ENCODE assay signal across 12 mouse cellular contexts in genomic region chr17:45244870-45245269, GRCm38 (mm10).
DNase-seq lines count a peak whose midpoint lies in the region; ATAC-seq and TF ChIP-seq lines count a peak whose summit lies in the region.
"Had no signal": no experiment of that assay in that cellular context is flagged by ENCODE, and none has a peak within 500 bp of the region (broad histone marks: within the 10 kb centered on the region; RNA-seq: fewer than 3 reads in every experiment).

No protein-coding gene starts in this region.

- H3K4me2 ChIP-seq in limb, embryonic 12.5 days: no peak overlapping the region
- H3K4me2 ChIP-seq: hindbrain, embryonic 12.5 days had no signal

- H3K27ac ChIP-seq in limb, embryonic 12.5 days: no peak overlapping the region
- H3K27ac ChIP-seq in limb, embryonic 10.5 days: no peak overlapping the region
- H3K27ac ChIP-seq in thymus, adult 2 months (ENCODE audit: control insufficient read depth, insufficient read depth, low read length): no peak overlapping the region
- H3K27ac ChIP-seq: hindbrain, embryonic 12.5 days; liver, embryonic 14.5 days had no signal

- H3K4me1 ChIP-seq in limb, embryonic 12.5 days (replicated peaks): peaks cover 22% of the 10 kb centered on the region
- peaks cover 34% of the 10 kb centered on the region for H3K4me1 ChIP-seq in limb, embryonic 10.5 days
- H3K4me1 ChIP-seq in thymus, adult 2 months (replicated peaks; ENCODE audit: control insufficient read depth, insufficient read depth, low read length): no peaks in the 10 kb centered on the region

- peaks cover 25% of the 10 kb centered on the region; the same call in 1 of the 2 replicates for H3K27me3 ChIP-seq in limb, embryonic 12.5 days
- H3K27me3 ChIP-seq in limb, embryonic 10.5 days (ENCODE audit: low read depth, poor library complexity, severe bottlenecking): peaks cover 23% of the 10 kb centered on the region
- no peaks in the 10 kb centered on the region for H3K27me3 ChIP-seq in thymus, adult 2 months (ENCODE audit: control insufficient read depth, insufficient read depth, low read length)
- H3K27me3 ChIP-seq: hindbrain, embryonic 12.5 days had no signal

- 62% methylated on average over 10 of the region's 10 CpGs for WGBS in limb, embryonic 12.5 days
- WGBS in limb, embryonic 10.5 days: 77% methylated on average over 10 of the region's 10 CpGs
- 58% methylated on average over 10 of the region's 10 CpGs for WGBS in thymus, adult 2 months

- no peak overlapping the region for H3K9ac ChIP-seq in limb, embryonic 12.5 days (replicated peaks)
- H3K9ac ChIP-seq: hindbrain, embryonic 12.5 days; liver, embryonic 14.5 days had no signal

- no peak overlapping the region for H3K4me3 ChIP-seq in limb, embryonic 12.5 days (replicated peaks)
- H3K4me3 ChIP-seq in limb, embryonic 10.5 days: no peak overlapping the region
- no peak overlapping the region for H3K4me3 ChIP-seq in thymus, adult 2 months (ENCODE audit: control insufficient read depth, insufficient read depth, low read length)
- H3K4me3 ChIP-seq: hindbrain, embryonic 12.5 days had no signal

- DNase-seq in limb, embryonic 10.5 days (ENCODE audit: low spot score): no peak
- peak; percentile 30 for DNase-seq in cerebellum, adult 9-11 months
- peak; percentile 48 to 62 for DNase-seq in kidney, postnatal 25 days
- DNase-seq in ovary, postnatal 14 days (ENCODE audit: low spot score): peak; percentile 44
- DNase-seq in thymus, adult 2 months: no peak
- no peak for DNase-seq in urinary bladder, postnatal 10 days (ENCODE audit: low spot score)
- DNase-seq: thymus, postnatal 14 days had no signal

- no peak for TF ChIP-seq POLR2A in thymus, adult 2 months (IDR thresholded peaks at IDR 0.05; ENCODE audit: control insufficient read depth, extremely low read depth, insufficient read depth, low read length, poor library complexity)

- H3K36me3 ChIP-seq in limb, embryonic 12.5 days: no peaks in the 10 kb centered on the region
- no peaks in the 10 kb centered on the region for H3K36me3 ChIP-seq in limb, embryonic 10.5 days
- no peaks in the 10 kb centered on the region for H3K36me3 ChIP-seq in thymus, adult 2 months (ENCODE audit: control insufficient read depth, insufficient read depth, low read length)
- H3K36me3 ChIP-seq: hindbrain, embryonic 12.5 days had no signal

- ATAC-seq in limb, embryonic 12.5 days (ENCODE audit: insufficient number of reproducible peaks, insufficient read depth, low FRiP score, low TSS enrichment, low read depth): 0 out of 2 replicates have a peak, but pooled peaks have one; percentile 19
- no peak for ATAC-seq in frontal cortex, adult (ENCODE audit: low TSS enrichment)
- ATAC-seq: forebrain, embryonic 16.5 days had no signal

- no peaks in the 10 kb centered on the region for H3K9me3 ChIP-seq in limb, embryonic 12.5 days
- H3K9me3 ChIP-seq in limb, embryonic 10.5 days (replicated peaks): no peaks in the 10 kb centered on the region
- H3K9me3 ChIP-seq: hindbrain, embryonic 12.5 days had no signal

- no peak for TF ChIP-seq CTCF in thymus, adult 2 months (IDR thresholded peaks at IDR 0.05; ENCODE audit: borderline replicate concordance, control insufficient read depth, extremely low read depth, insufficient read depth, low read length, poor library complexity)

Comparison
In these comparisons a context has a peak if more than half of its experiments do, and no peak if none do; other contexts are left out.
1. DNase-seq: peak in cerebellum, adult 9-11 months (single experiment), kidney, postnatal 25 days (2 of 2) and ovary, postnatal 14 days (single experiment); none in limb, embryonic 10.5 days (single experiment), thymus, adult 2 months (single experiment) and urinary bladder, postnatal 10 days (single experiment).